Mouse (Mus musculus) urinary bladder, postnatal 4 days (tissue): Measurements from ENCODE around the gene Rer1.

Experiments
- DNase-seq, 2 experiments: peaks; one replicate each; pipeline ENCODE4 v3.0.0; 2021 to 2022; ENCODE audit warnings: low spot score in 2 of 2

The Rer1 gene

GRCm38 (mm10) chr4:155024170-155025010 is 61.8 kb downstream of the Rer1 start:
- no peak for DNase-seq
